Mouse (Mus musculus): ENCODE measurements at regions not wholly inside any gene's neighbourhood (a gene's known extent, or its start where the extent isn't known, plus 50 kb on each side); places are given as distances from the start of the nearest gene placed in this dataset.

GRCm38 (mm10) chr13:101253698-101254468 lies 420.7 kb upstream of the Slc30a5 start:
- Histone ChIP-seq H3K4me3 (ENCODE audit: low read depth, low read length) (no peak overlapping the region), H3K27ac (ENCODE audit: low read depth, low read length) (no peak overlapping the region), H3K9me3 (ENCODE audit: low read length) (no peaks in the 10 kb centered on the region), H3K4me2 (ENCODE audit: low read depth, low read length, poor library complexity, severe bottlenecking) (no peak overlapping the region), H3K9ac (replicated peaks; ENCODE audit: low read length, poor library complexity, severe bottlenecking) (no peak overlapping the region), H3K27me3 (ENCODE audit: insufficient read depth, low read length) (no peaks in the 10 kb centered on the region), H3K36me3 (ENCODE audit: insufficient read depth, low read length) (no peaks in the 10 kb centered on the region), H3K4me1 (ENCODE audit: insufficient read depth, low read length) (no peaks in the 10 kb centered on the region)
- ATAC-seq (ENCODE audit: low FRiP score) (no peak), DNase-seq (ENCODE audit: low spot score) (no peak)
- no peak for TF ChIP-seq CTCF (IDR thresholded peaks at IDR 0.05)
- WGBS, result 77% methylated on average over 5 of the region's 5 CpGs

GRCm38 (mm10) chr13:101249369-101249768 lies 416.1 kb upstream of the Slc30a5 start:
- Histone ChIP-seq H3K27ac (ENCODE audit: low read depth, low read length) (no peak overlapping the region), H3K36me3 (ENCODE audit: insufficient read depth, low read length) (no peaks in the 10 kb centered on the region), H3K4me3 (ENCODE audit: low read depth, low read length) (no peak overlapping the region), H3K4me1 (ENCODE audit: insufficient read depth, low read length) (no peaks in the 10 kb centered on the region), H3K27me3 (ENCODE audit: insufficient read depth, low read length) (no peaks in the 10 kb centered on the region), H3K9me3 (ENCODE audit: low read length) (no peaks in the 10 kb centered on the region), H3K4me2 (ENCODE audit: low read depth, low read length, poor library complexity, severe bottlenecking) (no peak overlapping the region), H3K9ac (replicated peaks; ENCODE audit: low read length, poor library complexity, severe bottlenecking) (no peak overlapping the region)
- DNase-seq (ENCODE audit: low spot score), result no peak
- TF ChIP-seq CTCF (IDR thresholded peaks at IDR 0.05), result no peak
- no peak for ATAC-seq (ENCODE audit: low FRiP score)
- WGBS, result 93% methylated on average over 5 of the region's 5 CpGs

- no peak overlapping the region for H3K27ac ChIP-seq (ENCODE audit: low read depth, low read length)
- H3K4me2 ChIP-seq (ENCODE audit: low read depth, low read length, poor library complexity, severe bottlenecking), result no peak overlapping the region
- no peak for TF ChIP-seq CTCF (IDR thresholded peaks at IDR 0.05)
- H3K9ac ChIP-seq (replicated peaks; ENCODE audit: low read length, poor library complexity, severe bottlenecking), result no peak overlapping the region
- H3K4me3 ChIP-seq (ENCODE audit: low read depth, low read length), result no peak overlapping the region
- H3K36me3 ChIP-seq (ENCODE audit: insufficient read depth, low read length), result no peaks in the 10 kb centered on the region
- DNase-seq (ENCODE audit: low spot score) (no peak), ATAC-seq (ENCODE audit: low FRiP score) (no peak)
- WGBS, result 84% methylated on average over 3 of the region's 3 CpGs
- no peaks in the 10 kb centered on the region for H3K27me3 ChIP-seq (ENCODE audit: insufficient read depth, low read length)
- no peaks in the 10 kb centered on the region for H3K4me1 ChIP-seq (ENCODE audit: insufficient read depth, low read length)
- H3K9me3 ChIP-seq (ENCODE audit: low read length), result no peaks in the 10 kb centered on the region
Measured at GRCm38 (mm10) chr13:101244326-101244725, 411.1 kb upstream of the Slc30a5 start.

- Histone ChIP-seq H3K9ac (replicated peaks; ENCODE audit: low read length, poor library complexity, severe bottlenecking) (no peak overlapping the region), H3K27ac (ENCODE audit: low read depth, low read length) (no peak overlapping the region), H3K4me3 (ENCODE audit: low read depth, low read length) (no peak overlapping the region), H3K27me3 (ENCODE audit: insufficient read depth, low read length) (no peaks in the 10 kb centered on the region), H3K36me3 (ENCODE audit: insufficient read depth, low read length) (no peaks in the 10 kb centered on the region), H3K9me3 (ENCODE audit: low read length) (no peaks in the 10 kb centered on the region), H3K4me2 (ENCODE audit: low read depth, low read length, poor library complexity, severe bottlenecking) (no peak overlapping the region), H3K4me1 (ENCODE audit: insufficient read depth, low read length) (peaks cover 6% of the 10 kb centered on the region)
- TF ChIP-seq CTCF (IDR thresholded peaks at IDR 0.05), result no peak
- ATAC-seq (ENCODE audit: low FRiP score) (no peak), DNase-seq (ENCODE audit: low spot score) (no peak)
Measured at GRCm38 (mm10) chr13:101238860-101239259, 405.6 kb upstream of the Slc30a5 start.

- H3K4me2 ChIP-seq (ENCODE audit: low read depth, low read length, poor library complexity, severe bottlenecking), result no peak overlapping the region
- H3K9ac ChIP-seq (replicated peaks; ENCODE audit: low read length, poor library complexity, severe bottlenecking), result no peak overlapping the region
- no peak for DNase-seq (ENCODE audit: low spot score)
- TF ChIP-seq CTCF (IDR thresholded peaks at IDR 0.05), result no peak
- H3K27ac ChIP-seq (ENCODE audit: low read depth, low read length), result no peak overlapping the region
- H3K9me3 ChIP-seq (ENCODE audit: low read length), result no peaks in the 10 kb centered on the region
- 69% methylated on average over 10 of the region's 10 CpGs for WGBS
- H3K36me3 ChIP-seq (ENCODE audit: insufficient read depth, low read length), result no peaks in the 10 kb centered on the region
- H3K4me3 ChIP-seq (ENCODE audit: low read depth, low read length), result no peak overlapping the region
- H3K27me3 ChIP-seq (ENCODE audit: insufficient read depth, low read length), result no peaks in the 10 kb centered on the region
- H3K4me1 ChIP-seq (ENCODE audit: insufficient read depth, low read length), result peaks cover 12% of the 10 kb centered on the region
- ATAC-seq (ENCODE audit: low FRiP score), result no peak
Measured at GRCm38 (mm10) chr13:101237035-101237434, 403.8 kb upstream of the Slc30a5 start.

- TF ChIP-seq CTCF (IDR thresholded peaks at IDR 0.05), result no peak
- Histone ChIP-seq H3K4me3 (ENCODE audit: low read depth, low read length) (no peak overlapping the region), H3K9ac (replicated peaks; ENCODE audit: low read length, poor library complexity, severe bottlenecking) (no peak overlapping the region), H3K27me3 (ENCODE audit: insufficient read depth, low read length) (no peaks in the 10 kb centered on the region), H3K4me1 (ENCODE audit: insufficient read depth, low read length) (peaks cover 12% of the 10 kb centered on the region), H3K36me3 (ENCODE audit: insufficient read depth, low read length) (no peaks in the 10 kb centered on the region), H3K27ac (ENCODE audit: low read depth, low read length) (no peak overlapping the region), H3K9me3 (ENCODE audit: low read length) (no peaks in the 10 kb centered on the region), H3K4me2 (ENCODE audit: low read depth, low read length, poor library complexity, severe bottlenecking) (no peak overlapping the region)
- WGBS, result 87% methylated on average over 4 of the region's 4 CpGs
- no peak for DNase-seq (ENCODE audit: low spot score)
- ATAC-seq (ENCODE audit: low FRiP score), result no peak
Measured at GRCm38 (mm10) chr13:101235846-101236245, 402.6 kb upstream of the Slc30a5 start.

All from midbrain, postnatal 0 days (tissue).